Mouse (Mus musculus) activated CD4-positive, CD25-positive, alpha-beta regulatory T cell, adult 4 months (primary cell): ENCODE results near the gene Tecpr2. TPM values are rescaled to one million over a fixed set of nuclear protein-coding genes. Genes with fewer than 3 reads are reported as not detected.
A peak's percentile ranks its signal among the peaks of the same experiment; 100 is the strongest.

ENCODE experiments used
- ATAC-seq: one replicate; pipeline ENCODE4 v1.8.0; 2017
- polyA plus RNA-seq, 2 experiments: library from polyadenylated mRNA; unstranded; fragments of 100-300 nt; shearing (Covaris generic); gene quantifications; one replicate each; pipeline ENCODE4 v1.2.1; 2017

Tecpr2 gene
- polyA plus RNA-seq, 2 experiments from 2014 or later: 0.61 to 1.2 TPM

DNA sequence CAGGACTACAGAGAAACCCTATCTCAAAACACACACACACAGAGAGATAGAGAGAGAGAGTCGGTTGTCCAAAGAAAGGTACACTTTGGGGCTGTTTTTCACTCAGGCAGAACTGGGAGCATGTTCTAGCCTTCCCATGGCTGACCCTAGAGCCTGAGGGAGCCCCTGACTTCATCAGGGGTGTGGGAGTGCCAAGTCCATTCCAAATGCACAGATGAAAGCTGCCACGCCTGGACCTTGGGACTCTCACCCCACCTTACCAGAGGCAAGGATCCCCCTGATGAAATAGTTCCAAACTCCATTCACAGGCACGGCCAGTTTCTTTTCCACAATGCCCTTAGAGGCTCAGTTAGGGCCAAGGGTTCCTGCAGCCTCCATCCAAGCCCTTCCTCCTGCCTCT, 90.7 kb downstream of the Tecpr2 start:
- no peak for ATAC-seq

DNA sequence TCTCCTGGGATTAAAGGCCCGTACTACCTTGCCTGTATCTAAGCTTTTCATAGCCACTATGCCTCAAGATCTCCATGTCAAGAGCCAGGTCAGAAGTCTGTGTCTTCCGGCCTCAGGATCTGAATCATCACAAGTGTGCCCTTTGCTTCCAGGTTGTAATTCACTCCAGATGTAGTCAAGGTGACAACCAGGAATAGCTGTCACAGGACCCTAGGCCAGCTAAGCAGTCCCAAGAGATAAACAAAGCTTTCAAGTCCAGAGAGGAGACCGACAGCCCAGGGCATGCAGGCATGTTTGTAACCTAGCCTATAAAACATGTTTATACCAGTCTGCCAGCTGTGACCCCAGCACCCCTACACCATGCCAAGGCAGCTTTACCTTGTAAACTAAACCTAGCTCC, 92.7 kb downstream of the Tecpr2 start:
- no peak for ATAC-seq

DNA sequence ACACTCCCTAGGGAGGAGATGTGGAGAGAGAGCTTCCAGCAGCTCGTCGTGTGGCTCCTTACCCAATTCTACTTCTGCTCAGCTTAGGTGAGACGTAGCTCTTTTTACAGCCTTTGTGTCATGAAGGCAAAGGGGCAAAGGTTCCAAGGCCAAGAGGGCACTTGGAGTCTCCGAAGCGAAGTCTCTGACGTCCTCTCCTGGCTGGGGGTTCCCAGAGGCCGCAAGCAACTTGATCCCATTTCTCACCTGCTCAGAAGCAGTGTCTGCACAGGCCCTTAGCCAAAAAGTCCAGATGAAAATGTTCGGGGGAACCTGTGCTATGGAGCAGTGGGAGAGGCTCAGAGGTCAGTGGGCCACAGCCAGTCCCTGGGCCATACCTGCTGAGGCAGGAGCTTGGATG, 94.0 kb downstream of the Tecpr2 start:
- ATAC-seq: no peak

DNA sequence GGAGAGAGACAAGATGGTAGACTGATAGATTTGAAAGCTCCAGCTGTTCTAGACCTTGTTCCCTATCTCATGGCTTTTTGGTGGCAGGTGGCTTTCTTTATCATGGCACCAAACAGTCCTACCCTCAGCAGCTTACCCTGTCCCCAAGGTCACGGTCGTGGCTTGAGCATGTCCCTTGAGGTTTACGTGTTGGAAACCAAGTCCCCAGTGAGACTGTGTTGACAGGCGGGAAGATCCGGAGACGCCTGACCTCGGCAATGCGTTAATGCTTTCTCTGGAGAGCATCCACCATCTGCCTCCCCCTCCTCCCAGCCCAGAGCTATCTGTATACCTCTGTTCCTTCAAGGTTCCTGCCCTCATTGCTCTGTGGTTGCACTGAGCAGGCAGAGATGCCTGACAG, 94.7 kb downstream of the Tecpr2 start:
- ATAC-seq: no peak

DNA sequence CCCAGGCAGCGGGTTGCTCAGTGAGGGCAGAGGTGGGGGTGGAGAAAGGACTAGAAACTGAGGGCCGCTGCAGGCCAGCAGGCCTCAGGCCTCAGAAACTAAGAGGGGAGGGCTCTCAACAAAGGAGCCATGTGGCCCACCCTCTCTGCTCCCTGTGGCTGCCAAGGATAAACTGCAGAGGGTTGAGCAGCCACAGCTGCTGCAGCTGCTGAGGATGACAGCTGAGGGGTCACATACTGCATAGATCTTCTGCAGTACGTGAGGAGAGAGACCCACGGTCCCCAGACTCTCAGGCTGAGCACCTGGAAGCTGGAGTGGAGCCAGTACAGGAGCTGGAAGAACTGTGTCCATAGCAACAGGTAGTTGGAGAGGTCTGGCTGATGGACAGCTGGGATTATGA, 95.5 kb downstream of the Tecpr2 start:
- no peak for ATAC-seq

DNA sequence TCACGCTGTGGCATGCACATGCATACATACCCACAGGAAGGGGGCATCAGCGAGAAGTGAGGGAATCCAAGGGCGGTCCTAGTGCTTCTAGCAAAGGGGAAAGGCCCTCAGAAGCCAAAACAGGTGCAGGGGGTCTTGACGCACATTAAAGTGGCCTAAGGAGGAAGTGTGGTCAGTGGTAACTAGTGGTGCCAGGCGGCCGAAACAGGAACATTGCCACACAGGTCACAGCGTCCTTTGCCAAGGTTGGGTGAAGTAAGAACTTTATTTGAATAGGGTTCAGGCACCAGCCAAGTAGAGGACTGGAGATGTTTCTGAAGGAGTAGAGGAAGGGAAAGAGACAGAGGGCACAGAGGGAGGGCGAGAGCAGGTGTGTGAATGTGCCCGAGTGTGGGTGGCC, 96.1 kb downstream of the Tecpr2 start:
- ATAC-seq: no peak

DNA sequence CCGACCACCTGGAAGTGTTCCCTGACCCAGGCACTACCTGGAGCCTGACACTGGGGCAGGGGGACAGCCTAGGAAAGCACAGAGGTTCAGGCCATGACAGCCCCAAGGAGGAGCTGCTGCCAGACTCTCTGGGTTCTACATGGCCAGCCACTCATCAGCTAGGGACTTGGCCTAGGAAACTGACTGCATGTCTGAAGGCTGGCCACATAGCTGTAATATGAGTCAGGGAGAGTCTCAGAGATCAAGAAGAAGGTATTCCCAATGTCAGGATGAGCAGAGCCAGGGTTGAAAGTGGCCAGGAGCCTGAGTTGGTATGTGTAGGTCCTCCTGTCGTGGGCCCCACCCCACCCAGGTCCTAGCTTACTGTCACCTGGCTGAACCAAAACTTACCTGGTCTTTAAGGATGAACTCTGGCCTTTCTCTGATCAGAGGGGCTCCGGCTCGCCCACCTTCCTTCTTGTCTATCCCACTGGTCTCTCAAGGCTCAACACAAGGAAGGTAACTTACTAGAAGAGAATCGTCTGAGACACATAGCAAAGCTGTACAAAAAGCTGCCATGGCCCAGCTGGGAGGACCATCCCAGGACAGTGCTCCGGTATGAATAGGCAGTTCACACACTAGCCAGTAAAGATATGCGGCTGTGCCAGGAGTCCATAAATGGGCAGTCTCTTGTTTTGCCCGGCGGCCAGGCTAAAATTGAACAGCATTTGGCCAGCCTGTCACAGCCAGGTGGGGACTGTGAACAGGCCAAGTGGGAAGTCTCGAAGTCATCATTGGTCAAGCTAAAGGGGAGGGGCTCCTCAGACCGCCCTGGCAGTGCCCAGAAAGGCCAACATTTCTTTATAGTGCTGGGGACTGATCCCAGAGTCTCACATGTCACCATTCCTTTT, 97.7 kb downstream of the Tecpr2 start:
- no peak for ATAC-seq

DNA sequence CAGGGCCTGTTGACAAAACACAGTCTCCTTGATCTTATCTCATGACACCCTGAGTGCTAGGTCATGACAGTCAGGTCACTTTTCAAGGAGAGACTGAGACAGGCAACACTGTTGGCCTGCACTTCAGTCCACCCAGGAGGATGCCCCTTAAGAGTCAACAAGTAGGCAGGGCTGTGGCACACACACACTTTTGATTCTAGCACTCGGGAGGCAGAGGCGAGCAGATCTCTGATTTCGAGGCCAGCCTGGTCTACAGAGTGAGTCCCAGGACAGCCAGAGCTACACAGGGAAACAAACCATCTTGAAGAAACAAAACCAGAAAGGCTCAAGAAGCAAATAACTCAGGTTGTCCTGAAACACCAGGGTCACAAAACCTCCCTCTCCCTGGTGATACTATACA, 100.3 kb downstream of the Tecpr2 start:
- no peak for ATAC-seq

DNA sequence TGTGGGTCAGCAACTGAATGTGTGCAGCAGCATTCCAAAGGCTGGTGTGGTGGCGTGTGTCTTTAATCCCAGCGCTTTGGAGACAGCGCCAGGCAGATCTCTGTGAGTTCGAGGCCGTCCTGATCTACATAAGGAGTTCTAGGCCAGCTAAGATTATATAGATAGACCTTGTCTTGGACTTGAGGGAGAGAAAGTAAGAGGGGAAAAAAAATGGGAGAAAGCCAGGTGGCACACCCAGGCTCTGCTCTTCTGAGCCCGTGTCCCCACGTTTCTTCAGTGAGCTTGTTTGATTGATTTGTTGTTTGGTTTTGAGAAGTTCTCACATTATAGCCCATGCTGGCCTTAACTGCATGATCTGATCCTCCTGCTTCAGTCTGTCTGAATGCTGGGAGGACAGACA, 101.4 kb downstream of the Tecpr2 start:
- no peak for ATAC-seq

DNA sequence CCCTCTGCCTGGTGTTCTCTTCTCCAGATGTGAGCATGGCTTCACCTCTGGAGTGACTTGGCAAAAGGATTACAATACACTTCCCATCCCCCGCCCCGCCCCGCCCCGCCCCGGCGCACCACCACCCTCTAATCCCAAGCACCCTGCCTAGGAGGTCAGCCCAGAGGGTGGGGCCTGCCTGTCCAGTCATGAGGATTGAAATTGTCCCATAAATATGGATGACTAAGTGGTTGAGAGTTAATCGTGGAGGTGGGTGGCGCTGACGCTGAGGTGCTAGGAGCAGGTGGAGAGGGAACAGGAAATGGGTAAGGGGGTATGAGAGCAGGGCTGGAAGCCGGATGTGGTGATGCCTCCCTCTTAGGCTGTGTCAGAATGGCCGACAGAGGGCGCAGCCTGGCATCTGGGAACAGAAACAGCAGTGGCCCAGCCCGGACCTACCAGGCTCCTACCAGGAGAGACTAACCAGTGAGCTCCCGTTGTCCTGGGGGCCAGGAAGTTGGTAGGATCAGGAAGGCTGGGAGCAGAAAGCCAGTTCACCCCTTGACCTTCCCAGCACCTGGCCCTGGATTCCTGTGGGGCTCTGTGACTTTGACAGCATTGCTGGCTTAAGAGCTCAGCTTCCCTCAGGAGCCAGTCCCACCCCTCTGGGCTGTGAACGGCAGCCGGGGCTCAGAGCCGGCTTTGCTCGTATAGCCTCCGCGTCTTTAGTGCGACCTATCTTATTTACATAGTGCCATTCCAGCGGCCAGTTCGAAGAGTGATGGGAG, 102.5 kb downstream of the Tecpr2 start:
- peak; percentile 88 for ATAC-seq

DNA sequence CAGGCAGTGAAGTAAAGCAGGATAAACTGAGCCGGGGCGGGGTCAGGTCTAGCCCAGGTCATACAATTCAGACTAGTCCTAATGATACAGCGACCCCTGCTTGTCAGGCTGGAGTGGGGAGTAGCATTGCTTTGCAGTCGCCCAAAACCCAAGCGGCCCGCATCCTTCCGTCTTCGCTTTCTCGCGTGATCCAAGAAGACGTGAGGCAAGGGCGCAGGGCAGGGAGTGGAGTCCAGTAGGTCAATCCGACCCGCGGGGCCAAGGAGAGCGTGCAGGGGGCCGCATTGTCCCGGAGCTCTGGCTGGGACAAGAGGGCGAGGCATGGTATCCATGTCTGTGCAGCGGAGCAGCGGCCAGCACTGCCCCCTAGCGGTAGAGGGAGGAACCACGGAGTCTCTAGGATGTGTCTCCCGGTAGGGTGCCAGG, 103.1 kb downstream of the Tecpr2 start:
- ATAC-seq: peak; percentile 74

DNA sequence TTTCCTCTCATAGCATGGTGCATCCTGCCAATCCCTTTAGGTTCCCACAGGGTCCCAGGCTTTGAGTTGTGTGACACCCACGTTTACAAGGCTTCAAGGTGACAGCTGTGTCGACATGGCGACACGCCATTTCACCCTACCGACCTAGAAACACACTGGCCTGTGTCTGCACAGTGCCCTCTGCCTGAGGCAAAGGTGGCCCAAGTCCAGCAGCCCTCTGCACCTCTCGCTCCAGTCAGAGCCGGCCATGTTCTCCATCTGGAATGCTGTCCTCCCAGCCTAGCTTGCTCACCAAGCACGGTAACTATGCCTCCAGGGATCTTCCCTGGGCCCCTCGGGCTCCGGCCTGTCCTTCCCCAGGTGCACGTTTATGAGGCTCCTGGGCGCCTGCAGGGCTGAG, 103.7 kb downstream of the Tecpr2 start:
- ATAC-seq: no peak

DNA sequence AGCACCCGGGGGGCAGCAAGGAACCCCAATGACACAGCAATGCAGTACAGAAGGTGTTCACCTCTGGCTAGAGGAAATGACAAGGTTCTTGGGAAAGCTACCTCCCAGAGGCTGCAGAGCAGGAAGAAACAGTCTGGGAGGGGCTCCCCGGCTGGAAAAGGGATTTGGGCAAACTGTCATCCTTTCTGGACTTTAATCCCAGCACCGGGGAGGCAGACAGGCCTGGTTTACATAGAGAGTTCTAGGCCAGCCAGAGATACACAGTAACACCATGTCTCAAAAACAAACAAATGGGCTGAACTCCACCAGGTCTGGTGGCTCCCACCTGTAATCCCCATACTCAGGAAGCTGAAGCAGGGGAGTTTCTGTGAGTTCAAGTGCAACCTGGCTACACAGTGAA, 104.2 kb downstream of the Tecpr2 start:
- no peak for ATAC-seq

DNA sequence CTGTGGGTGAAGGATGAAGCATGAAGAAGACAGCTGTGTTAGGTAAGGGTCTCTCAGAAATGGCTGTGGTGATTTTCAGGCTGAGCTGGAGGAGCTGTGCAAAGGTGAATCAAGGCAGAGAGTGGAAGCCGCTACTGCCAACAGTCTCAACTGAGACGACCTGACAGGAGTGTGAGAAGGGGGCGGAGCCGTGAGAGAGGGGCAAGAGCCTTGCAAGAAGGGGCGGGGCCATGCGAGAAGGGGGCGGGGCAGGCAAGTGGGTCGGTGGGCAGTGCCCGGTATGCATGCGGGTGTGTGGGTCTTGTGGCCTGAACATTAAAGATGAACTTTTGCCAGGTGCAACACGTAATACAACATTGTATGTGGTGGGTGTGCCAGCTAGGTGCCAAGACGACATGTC, 105.6 kb downstream of the Tecpr2 start:
- ATAC-seq: no peak

DNA sequence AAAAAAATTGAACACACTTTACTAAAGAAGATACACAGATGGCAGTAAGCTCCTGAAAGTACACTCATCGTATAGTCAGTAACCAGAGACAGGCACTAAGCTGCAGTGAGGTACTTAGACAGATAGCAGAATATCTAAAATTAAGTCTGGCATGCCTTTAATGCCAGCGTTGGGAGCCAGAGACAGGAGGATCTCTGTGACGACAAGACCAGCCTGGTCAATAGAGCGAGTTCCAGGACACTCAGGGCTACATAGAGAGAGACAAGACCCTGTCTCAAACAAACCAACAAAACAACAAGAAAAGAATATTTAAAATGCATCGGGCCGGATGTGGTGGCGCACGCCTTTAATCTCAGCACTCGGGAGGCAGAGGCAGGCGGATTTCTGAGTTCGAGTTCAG, 109.0 kb downstream of the Tecpr2 start:
- no peak for ATAC-seq

DNA sequence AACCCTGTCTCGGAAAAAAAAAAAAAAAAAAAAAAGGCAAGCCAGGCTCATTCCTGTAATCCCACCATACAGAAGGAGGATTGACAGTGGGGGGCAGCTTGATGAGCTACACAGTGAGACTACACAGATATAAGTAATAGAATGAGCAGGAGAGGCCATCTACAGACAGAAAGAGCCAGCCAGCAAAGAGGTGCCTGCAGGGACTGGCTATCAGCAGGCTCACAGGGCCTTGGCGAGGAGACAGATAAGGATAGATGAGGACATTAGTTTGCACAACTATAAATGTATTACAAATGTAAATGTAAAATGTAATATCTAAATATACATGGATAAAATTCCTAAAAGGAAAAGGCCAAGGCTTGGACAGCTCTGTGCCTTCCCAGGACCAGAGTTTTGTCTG, 110.8 kb downstream of the Tecpr2 start:
- ATAC-seq: no peak

DNA sequence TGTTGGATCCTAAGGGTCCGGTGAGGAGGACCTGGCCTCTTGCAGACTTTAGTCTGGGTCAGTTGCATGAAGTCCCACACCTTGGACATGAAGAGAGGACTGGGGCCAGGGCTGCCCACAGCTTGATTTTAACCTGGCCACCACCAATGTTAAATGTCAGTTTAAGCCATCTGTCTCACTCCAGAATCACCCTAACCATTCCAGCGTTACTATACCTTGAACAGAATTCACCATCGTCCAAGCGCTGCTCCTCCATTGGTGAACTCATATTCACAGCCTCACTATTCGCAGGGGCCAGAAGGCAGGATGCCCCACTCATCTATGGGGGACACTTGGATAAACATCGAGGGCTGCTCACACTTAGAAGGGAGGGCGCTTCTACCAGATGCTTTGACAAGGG, 111.9 kb downstream of the Tecpr2 start:
- ATAC-seq: no peak

DNA sequence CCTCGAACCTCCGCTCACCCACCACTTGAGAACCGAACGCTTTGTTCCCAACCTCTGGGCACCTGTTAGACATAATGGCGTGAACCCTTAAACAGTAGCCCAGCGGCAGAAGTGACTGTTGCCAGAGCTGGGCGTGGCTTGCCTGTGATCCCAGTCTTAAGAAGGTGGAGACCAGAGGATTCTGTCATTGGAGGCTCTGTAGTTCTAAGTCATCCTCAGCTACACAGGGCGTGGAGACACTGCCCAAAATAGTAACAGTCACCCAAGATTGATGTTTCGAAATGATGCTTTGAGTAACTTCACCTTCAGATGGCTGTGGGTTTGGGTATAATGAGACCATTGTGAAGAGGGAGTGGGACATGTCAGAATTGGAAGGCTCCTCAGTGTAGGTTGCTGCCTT, 115.1 kb downstream of the Tecpr2 start:
- no peak for ATAC-seq

DNA sequence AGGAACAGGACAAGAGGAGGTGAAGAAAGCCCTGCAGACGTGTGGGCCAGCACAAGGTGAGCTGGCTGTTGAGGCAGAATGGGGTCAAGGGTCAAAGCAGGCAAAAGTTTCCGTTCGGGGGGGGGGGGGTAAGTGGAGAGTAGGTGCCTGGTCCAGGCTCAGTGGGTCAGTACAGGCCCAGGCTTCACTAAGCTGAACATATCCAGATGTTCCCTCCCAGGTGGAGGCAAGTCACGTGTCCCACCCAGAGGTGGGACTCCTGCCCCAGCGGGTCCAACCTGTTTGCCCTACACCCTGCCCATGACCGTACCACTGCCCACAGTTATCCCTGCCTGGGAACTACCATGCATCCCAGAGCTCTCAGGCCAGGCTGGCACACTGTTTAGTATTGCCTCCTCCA, 116.7 kb downstream of the Tecpr2 start:
- no peak for ATAC-seq

DNA sequence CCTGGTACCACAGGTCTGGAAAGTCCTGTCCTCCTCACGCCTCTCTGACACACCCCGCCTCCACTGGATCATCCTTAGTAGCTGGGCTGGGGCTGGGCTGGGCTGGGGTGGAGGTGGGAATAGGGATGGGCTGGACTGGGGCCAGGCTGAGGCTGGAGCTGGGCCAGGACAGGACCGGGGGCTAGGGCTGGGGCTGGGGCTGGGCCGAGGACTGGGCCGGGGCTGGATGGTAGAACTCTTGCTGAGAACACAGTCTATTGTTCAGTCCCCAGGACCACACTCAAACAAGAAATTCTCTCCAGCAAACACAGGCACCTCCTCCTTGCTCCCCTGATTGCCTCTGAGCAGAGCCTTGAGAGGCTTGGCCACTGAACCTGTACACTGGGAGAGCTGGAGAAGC, 117.3 kb downstream of the Tecpr2 start:
- ATAC-seq: no peak

DNA sequence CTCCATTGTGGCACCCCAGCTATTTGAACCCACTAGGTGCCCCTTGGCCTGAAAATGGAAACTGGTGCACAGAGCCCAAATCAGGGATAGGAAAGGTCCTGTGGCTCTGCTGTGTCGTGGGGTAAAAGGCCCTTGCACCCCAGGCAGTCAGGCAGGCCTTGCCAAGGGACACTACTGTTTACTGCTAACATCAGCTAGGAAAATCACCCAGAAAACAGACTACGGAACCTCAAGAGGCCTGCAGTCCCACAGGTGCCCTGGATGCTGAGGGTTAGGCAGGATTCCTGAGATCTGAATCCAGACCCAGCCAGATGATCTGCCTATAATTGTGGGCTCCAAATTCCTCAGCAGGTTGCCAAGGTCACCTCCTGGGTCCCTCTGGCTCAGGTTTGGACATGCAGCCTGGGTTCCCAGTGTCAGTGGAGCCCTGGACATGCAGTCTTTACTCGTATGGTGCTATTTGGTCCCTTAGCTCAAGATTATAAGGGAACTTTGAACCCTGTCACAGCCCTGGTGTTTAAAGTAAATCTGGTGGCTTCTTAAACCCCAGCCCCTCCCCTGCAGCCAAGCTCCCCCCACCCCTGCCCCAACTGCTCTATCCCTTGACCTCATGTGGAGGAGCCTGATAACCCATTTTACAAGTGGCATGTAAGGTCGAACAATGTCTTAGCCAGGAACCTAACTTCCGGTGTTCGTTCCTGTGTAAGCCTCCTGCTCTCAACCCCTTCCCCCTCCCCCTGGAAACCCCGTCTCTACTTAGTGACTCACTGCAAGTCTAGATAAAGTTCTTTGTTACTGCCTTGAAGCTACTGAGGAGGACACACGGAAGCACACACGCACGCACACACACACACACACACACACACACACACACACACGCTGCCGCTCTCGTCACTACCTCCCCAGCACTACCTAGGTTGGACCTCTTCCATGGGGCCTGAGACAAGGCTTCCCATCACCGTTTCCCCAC, 118.4 kb downstream of the Tecpr2 start:
- ATAC-seq: peak; percentile 97

DNA sequence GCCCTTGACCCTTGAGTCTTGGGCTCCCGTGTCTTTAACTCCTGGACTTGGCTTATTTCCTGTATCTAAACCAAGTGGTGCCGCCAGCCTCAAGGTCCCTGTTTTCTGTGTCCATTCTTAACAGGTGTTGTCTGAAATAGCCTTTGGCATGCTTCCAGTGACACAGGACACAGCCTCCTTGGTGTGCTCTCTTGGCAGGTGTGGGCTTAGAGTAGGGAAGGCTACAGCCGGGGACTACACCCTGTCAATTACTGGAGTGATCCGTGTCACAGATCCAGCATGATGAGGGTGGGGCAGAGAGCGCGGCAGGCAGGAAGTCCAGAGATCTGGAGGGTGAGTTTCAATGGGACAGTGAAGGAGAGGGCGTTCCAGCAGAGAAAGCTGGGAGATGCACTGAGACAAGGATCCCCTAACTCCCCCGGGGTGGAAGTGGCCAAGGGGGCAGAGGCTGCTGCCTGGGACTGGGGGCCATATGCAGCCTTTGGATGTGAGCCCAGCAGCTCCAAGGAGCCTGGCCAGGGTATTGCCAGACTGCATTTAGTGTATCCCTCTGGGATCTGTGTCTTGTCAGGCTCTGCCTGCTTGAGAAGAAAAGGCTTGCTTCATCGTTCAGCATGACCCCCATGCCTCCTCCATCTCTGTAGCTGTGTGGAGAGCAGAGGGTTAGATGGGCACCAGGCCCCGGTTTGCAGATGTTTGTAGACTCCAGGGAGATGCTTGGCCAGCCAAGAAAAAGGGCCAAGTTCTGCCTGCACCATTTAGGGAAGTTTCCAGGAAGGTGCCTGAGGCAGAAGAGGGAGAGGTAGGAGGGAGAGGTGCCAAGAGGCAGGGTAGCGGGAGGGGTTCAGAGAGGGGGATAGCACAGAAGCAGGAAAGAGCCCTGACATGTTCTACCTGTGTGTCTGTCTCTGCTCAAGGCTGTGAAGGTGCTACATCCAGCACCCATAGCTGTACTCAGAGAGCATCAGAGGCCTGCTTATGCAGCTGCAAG, 119.7 kb downstream of the Tecpr2 start:
- no peak for ATAC-seq
